Mouse (Mus musculus) kidney, postnatal 0 days (tissue): ENCODE data around the gene Ucp1. TPM values are rescaled to one million over a fixed set of nuclear protein-coding genes. Genes with fewer than 3 reads are reported as not detected.

Experiments
- ATAC-seq: fragments of 200-750 bp; cut with Nextera tagmentation; replicated peaks from 2 replicates; pipeline ENCODE4 v1.8.0; 2017; ENCODE audit warnings: low read depth, moderate number of reproducible peaks, moderate TSS enrichment, moderate library complexity; ENCODE audit not compliant: low FRiP score
- DNase-seq: peaks from one replicate; pipeline ENCODE4 v3.0.0-alpha.2; 2016; ENCODE audit warnings: low spot score
- H3K27ac ChIP-seq: fragments of 300-500 bp; sonication (generic); 2 replicates; pipeline ENCODE4 v1.5.1; 2014; ENCODE audit warnings: mild to moderate bottlenecking
- H3K27me3 ChIP-seq: fragments of 300-500 bp; sonication (generic); 2 replicates; pipeline ENCODE4 v1.6.1; 2014; ENCODE audit warnings: low read length, mixed read lengths; ENCODE audit not compliant: insufficient read depth
- H3K36me3 ChIP-seq: fragments of 300-500 bp; sonication (generic); 2 replicates; pipeline ENCODE4 v1.6.1; 2014; ENCODE audit warnings: low read length, mixed read lengths; ENCODE audit not compliant: insufficient read depth
- H3K4me1 ChIP-seq: fragments of 300-500 bp; sonication (generic); replicated peaks from 2 replicates; pipeline ENCODE4 v1.6.1; 2014; ENCODE audit warnings: antibody characterized with exemption, low read length, mixed read lengths; ENCODE audit not compliant: insufficient read depth
- H3K4me2 ChIP-seq: fragments of 300-500 bp; sonication (generic); 2 replicates; pipeline ENCODE4 v1.6.1; 2014; ENCODE audit warnings: mild to moderate bottlenecking, low read length, moderate library complexity, mixed read lengths
- H3K4me3 ChIP-seq: fragments of 300-500 bp; sonication (generic); replicated peaks from 2 replicates; pipeline ENCODE4 v1.5.1; 2014; ENCODE audit warnings: low read depth, low read length
- H3K9ac ChIP-seq: fragments of 300-500 bp; sonication (generic); 2 replicates; pipeline ENCODE4 v1.6.1; 2014; ENCODE audit warnings: low read depth, low read length
- H3K9me3 ChIP-seq: fragments of 300-500 bp; sonication (generic); replicated peaks from 2 replicates; pipeline ENCODE4 v1.6.1; 2016; ENCODE audit warnings: low read length, inconsistent platforms, mixed read lengths
- CTCF ChIP-seq: IDR thresholded peaks from 2 replicates; pipeline ENCODE4 v1.5.1; 2016; ENCODE audit warnings: antibody characterized with exemption, low read depth, mild to moderate bottlenecking, moderate library complexity
- WGBS: fragments of 180-500 bp; shearing (Covaris S2); extraction: QIAGEN DNeasy Blood & Tissue Kit; methylation state at CpG from one replicate; pipeline ENCODE4 v1.1.7; 2014; 5-methylcytosine and 5-hydroxymethylcytosine counted together
- polyA plus RNA-seq: library from polyadenylated mRNA; unstranded; fragments of >200 nt; fragmentation: Nextera tagmentation; extraction: Ambion mirVana; gene quantifications from 2 replicates; pipeline ENCODE4 v1.2.1, GENCODE M21; 2015

The Ucp1 gene
- polyA plus RNA-seq, 1 experiment from 2014 or later: 0.07 TPM

DNA sequence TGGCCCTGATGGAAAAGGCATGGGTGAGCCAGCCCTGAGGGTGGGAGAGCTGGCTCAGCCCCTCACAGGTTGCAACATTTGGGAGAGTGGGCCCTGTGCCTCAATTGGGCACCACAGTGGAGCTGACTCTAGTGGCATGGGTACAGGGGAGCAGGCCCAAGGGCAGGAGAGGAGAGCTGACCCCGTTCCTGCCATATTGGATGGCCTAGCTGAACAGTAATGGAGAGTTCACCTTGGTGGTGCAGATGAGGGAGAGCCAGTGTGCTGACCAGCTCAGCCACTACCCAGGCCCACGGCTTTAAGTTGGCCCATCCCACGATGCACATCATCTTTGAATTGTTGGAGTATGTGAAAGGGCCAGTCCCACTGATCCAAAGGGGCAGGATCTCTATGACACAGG lies 51.9 kb downstream of the Ucp1 start:
- TF ChIP-seq CTCF: no peak
- H3K9ac ChIP-seq: no peak overlapping the region
- H3K36me3 ChIP-seq: no peaks in the 10 kb centered on the region
- no peaks in the 10 kb centered on the region for H3K4me1 ChIP-seq
- H3K27ac ChIP-seq: no peak overlapping the region
- H3K9me3 ChIP-seq: no peaks in the 10 kb centered on the region
- H3K4me2 ChIP-seq: no peak overlapping the region
- DNase-seq: no peak
- no peaks in the 10 kb centered on the region for H3K27me3 ChIP-seq
- WGBS: 85% methylated on average over 3 of the region's 3 CpGs
- ATAC-seq: no peak
- H3K4me3 ChIP-seq: no peak overlapping the region

DNA sequence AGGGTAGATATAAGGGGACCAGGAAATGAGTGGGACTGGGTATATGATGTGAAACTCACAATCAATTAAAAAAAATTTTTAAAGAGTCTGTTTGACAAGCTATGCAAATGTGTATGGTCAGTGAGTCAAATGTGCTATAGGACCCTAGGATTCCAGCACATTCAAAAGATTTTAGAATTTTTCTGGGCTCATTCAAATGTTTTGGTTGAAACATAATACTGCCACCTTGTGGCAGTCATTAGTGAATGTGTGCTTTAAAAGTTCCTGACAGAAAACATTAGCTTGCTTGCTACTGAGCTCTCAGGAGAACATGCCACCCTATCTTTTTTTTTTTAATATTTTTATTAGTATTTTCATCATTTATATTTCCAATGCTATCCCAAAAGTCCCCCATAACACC lies 52.5 kb downstream of the Ucp1 start:
- H3K4me1 ChIP-seq: no peaks in the 10 kb centered on the region
- no peaks in the 10 kb centered on the region for H3K36me3 ChIP-seq
- H3K4me3 ChIP-seq: no peak overlapping the region
- no peak overlapping the region for H3K27ac ChIP-seq
- no peaks in the 10 kb centered on the region for H3K27me3 ChIP-seq
- DNase-seq: peak; percentile 65
- H3K9ac ChIP-seq: no peak overlapping the region
- TF ChIP-seq CTCF: peak; percentile 72
- H3K9me3 ChIP-seq: no peaks in the 10 kb centered on the region
- no peak overlapping the region for H3K4me2 ChIP-seq
- no peak for ATAC-seq

Other genes starting within 250 kb of the Ucp1 start
- 1.7 and 1.8 TPM in 2 replicates for gene Tbc1d9, start 125.0 kb upstream of the Ucp1 start, polyA plus RNA-seq
- gene Gm10645, start 124.2 kb upstream of the Ucp1 start, polyA plus RNA-seq: 1.6 and 2.0 TPM in 2 replicates
- 10.4 and 10.9 TPM in 2 replicates for gene Elmod2, start 42.1 kb downstream of the Ucp1 start, polyA plus RNA-seq
- gene Mgat4d, start 58.1 kb downstream of the Ucp1 start, polyA plus RNA-seq: not detected in 2 replicates
- gene Clgn, start 99.5 kb downstream of the Ucp1 start, polyA plus RNA-seq: 0.03 and 0.05 TPM in 2 replicates
- gene Scoc, start 168.0 kb downstream of the Ucp1 start, polyA plus RNA-seq: 138 and 139 TPM in 2 replicates
- gene Olfr370, start 245.4 kb downstream of the Ucp1 start, polyA plus RNA-seq: not detected in 2 replicates